Mouse (Mus musculus) forebrain, embryonic 11.5 days (tissue): ENCODE measurements around the gene Ptprd. TPM values are rescaled to one million over a fixed set of nuclear protein-coding genes. Genes with fewer than 3 reads are reported as not detected.

ENCODE experiments used
- ATAC-seq: fragments of 200-750 bp; cut with Nextera tagmentation; replicated peaks from 2 replicates; pipeline ENCODE4 v1.8.0; 2017; ENCODE audit warnings: moderate TSS enrichment; ENCODE audit not compliant: low FRiP score
- DNase-seq: peaks from one replicate; pipeline ENCODE4 v3.0.0-alpha.2; 2017; ENCODE audit warnings: low spot score
- H3K27ac ChIP-seq: fragments of 300-500 bp; sonication (generic); 2 replicates; pipeline ENCODE4 v1.5.1; 2014; ENCODE audit warnings: low read depth, low read length
- H3K27me3 ChIP-seq: fragments of 300-500 bp; sonication (generic); 2 replicates; pipeline ENCODE4 v1.6.1; 2014; ENCODE audit warnings: mild to moderate bottlenecking, low read length, mixed read lengths; ENCODE audit not compliant: control insufficient read depth, insufficient read depth
- H3K36me3 ChIP-seq: fragments of 300-500 bp; sonication (generic); 2 replicates; pipeline ENCODE4 v1.6.1; 2014; ENCODE audit warnings: mild to moderate bottlenecking, low read length, moderate library complexity, mixed read lengths; ENCODE audit not compliant: control insufficient read depth, insufficient read depth
- H3K4me1 ChIP-seq: fragments of 300-500 bp; sonication (generic); replicated peaks from 2 replicates; pipeline ENCODE4 v1.6.1; 2014; ENCODE audit warnings: low read length, mixed read lengths; ENCODE audit not compliant: control insufficient read depth, insufficient read depth
- H3K4me2 ChIP-seq: fragments of 300-500 bp; sonication (generic); 2 replicates; pipeline ENCODE4 v1.6.1; 2014; ENCODE audit warnings: low read depth, mild to moderate bottlenecking, low read length, moderate library complexity, mixed read lengths; ENCODE audit not compliant: severe bottlenecking
- H3K4me3 ChIP-seq: fragments of 300-500 bp; sonication (generic); 2 replicates; pipeline ENCODE4 v1.5.1; 2014; ENCODE audit warnings: low read depth, low read length
- H3K9ac ChIP-seq: fragments of 300-500 bp; sonication (generic); 2 replicates; pipeline ENCODE4 v1.6.1; 2014; ENCODE audit warnings: low read length
- H3K9me3 ChIP-seq: fragments of 300-500 bp; sonication (generic); 2 replicates; pipeline ENCODE4 v1.6.1; 2016; ENCODE audit warnings: low read length, mixed read lengths; ENCODE audit not compliant: control insufficient read depth
- WGBS: fragments of 180-500 bp; shearing (Covaris S2); extraction: QIAGEN DNeasy Blood & Tissue Kit; methylation state at CpG from one replicate; pipeline ENCODE4 v1.1.7; 2014; 5-methylcytosine and 5-hydroxymethylcytosine counted together
- polyA plus RNA-seq: library from polyadenylated mRNA; unstranded; fragments of >200 nt; fragmentation: Nextera tagmentation; extraction: Ambion mirVana; gene quantifications from 2 replicates; pipeline ENCODE4 v1.2.1, GENCODE M21; 2014

Gene Ptprd
- polyA plus RNA-seq, 1 experiment from 2014 or later, result 30.1 TPM

DNA sequence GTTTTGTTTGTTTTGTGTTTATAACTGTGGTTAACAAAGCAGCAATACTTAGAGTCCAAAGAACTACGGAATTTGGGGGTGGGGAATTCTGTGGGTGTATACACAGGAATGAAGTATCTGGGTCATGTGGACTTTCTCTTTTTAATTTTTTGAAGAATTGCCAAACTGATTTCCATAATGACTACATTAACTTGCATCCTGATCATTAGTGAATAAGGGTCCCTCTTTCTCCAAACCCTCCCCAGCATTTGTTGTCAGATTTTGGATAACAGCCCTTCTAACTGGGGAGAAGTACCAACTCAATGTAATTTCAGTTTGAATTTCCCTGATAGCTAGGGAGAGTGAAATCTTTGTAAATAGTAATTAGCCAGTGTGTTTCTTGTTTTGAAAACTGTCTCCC lies 43.3 kb downstream of the Ptprd start:
- WGBS, result 67% methylated on average over 1 of the region's 1 CpGs
- no peak for ATAC-seq

DNA sequence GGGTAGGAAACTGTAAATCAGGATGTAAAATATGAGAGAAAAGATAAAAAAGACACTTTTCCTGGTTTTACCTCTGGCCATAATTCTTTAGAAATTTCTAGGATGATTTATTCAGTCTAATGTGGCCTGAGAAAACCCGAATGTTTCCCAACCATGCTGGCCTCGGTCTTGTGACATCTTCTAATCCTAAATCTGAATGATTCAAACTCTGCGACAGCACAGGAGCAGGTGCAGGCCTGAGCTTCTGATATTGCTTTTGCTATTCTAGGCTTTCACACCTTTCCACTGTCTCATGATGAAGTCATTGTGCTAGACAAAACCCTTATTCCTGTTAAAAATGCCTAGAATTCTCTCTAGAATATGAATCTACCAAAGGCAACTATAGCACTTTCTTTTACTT lies 51.3 kb downstream of the Ptprd start:
- H3K36me3 ChIP-seq, result no peaks in the 10 kb centered on the region
- 82% methylated on average over 3 of the region's 3 CpGs for WGBS
- H3K27me3 ChIP-seq, result no peaks in the 10 kb centered on the region
- no peaks in the 10 kb centered on the region for H3K9me3 ChIP-seq
- H3K4me2 ChIP-seq, result no peak overlapping the region
- no peak overlapping the region for H3K27ac ChIP-seq
- H3K4me1 ChIP-seq, result no peaks in the 10 kb centered on the region
- no peak overlapping the region for H3K4me3 ChIP-seq
- H3K9ac ChIP-seq, result no peak overlapping the region
- DNase-seq (no peak), ATAC-seq (no peak)

More for the DNA sequence above, 43.3 kb downstream of the Ptprd start:
- H3K9me3 ChIP-seq, result no peaks in the 10 kb centered on the region
- no peak overlapping the region for H3K4me3 ChIP-seq
- no peaks in the 10 kb centered on the region for H3K4me1 ChIP-seq
- no peak overlapping the region for H3K4me2 ChIP-seq
- DNase-seq, result no peak
- H3K27me3 ChIP-seq, result no peaks in the 10 kb centered on the region
- H3K9ac ChIP-seq, result no peak overlapping the region
- H3K36me3 ChIP-seq, result no peaks in the 10 kb centered on the region
- H3K27ac ChIP-seq, result no peak overlapping the region

- Histone ChIP-seq H3K9me3 (no peaks in the 10 kb centered on the region), H3K36me3 (no peaks in the 10 kb centered on the region), H3K27ac (no peak overlapping the region), H3K4me2 (no peak overlapping the region), H3K4me3 (no peak overlapping the region), H3K9ac (no peak overlapping the region), H3K27me3 (no peaks in the 10 kb centered on the region), H3K4me1 (no peaks in the 10 kb centered on the region)
- 50% methylated on average over 1 of the region's 1 CpGs for WGBS
- ATAC-seq (no peak), DNase-seq (no peak)
Observed at GRCm38 (mm10) chr4:78150561-78150960, 61.2 kb downstream of the Ptprd start.

GRCm38 (mm10) chr4:78142767-78143148 lies 69.0 kb downstream of the Ptprd start:
- Histone ChIP-seq H3K4me2 (no peak overlapping the region), H3K27ac (no peak overlapping the region), H3K27me3 (no peaks in the 10 kb centered on the region), H3K4me3 (no peak overlapping the region), H3K4me1 (no peaks in the 10 kb centered on the region), H3K36me3 (no peaks in the 10 kb centered on the region), H3K9me3 (no peaks in the 10 kb centered on the region), H3K9ac (no peak overlapping the region)
- DNase-seq (no peak), ATAC-seq (no peak)
- 93% methylated on average over 1 of the region's 1 CpGs for WGBS

GRCm38 (mm10) chr4:78142088-78142766 lies 69.5 kb downstream of the Ptprd start:
- no peak overlapping the region for H3K9ac ChIP-seq
- no peaks in the 10 kb centered on the region for H3K9me3 ChIP-seq
- no peak overlapping the region for H3K4me3 ChIP-seq
- H3K27me3 ChIP-seq, result no peaks in the 10 kb centered on the region
- WGBS, result 66% methylated on average over 3 of the region's 3 CpGs
- H3K4me1 ChIP-seq, result no peaks in the 10 kb centered on the region
- no peaks in the 10 kb centered on the region for H3K36me3 ChIP-seq
- no peak overlapping the region for H3K4me2 ChIP-seq
- no peak; the same call in 1 of the 2 replicates for ATAC-seq
- no peak overlapping the region for H3K27ac ChIP-seq
- no peak for DNase-seq

DNA sequence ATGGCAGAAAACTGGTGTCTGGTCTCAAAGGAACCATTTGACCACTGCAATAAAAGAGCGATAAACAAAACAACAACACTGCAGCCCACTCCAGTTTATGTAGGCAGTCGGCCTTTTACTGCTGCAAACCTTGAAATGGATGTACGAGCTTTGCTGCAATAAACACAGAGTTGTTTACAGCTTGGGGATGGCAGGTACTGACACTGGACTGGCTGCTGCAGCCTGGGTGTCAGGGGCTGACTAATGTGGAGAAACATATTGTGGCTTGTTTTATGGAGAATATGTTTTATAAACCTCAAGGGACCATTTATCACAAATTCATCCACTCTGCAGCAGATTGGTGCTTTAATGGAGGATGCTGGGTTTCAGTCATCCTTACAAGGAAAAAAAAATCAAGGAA lies 100.9 kb downstream of the Ptprd start:
- H3K27me3 ChIP-seq, result no peaks in the 10 kb centered on the region
- no peak overlapping the region for H3K4me2 ChIP-seq
- H3K4me3 ChIP-seq, result no peak overlapping the region
- ATAC-seq, result no peak
- H3K27ac ChIP-seq, result no peak overlapping the region
- no peaks in the 10 kb centered on the region for H3K9me3 ChIP-seq
- no peaks in the 10 kb centered on the region for H3K36me3 ChIP-seq
- no peaks in the 10 kb centered on the region for H3K4me1 ChIP-seq
- no peak overlapping the region for H3K9ac ChIP-seq
- WGBS, result 77% methylated on average over 3 of the region's 3 CpGs
- DNase-seq, result no peak

DNA sequence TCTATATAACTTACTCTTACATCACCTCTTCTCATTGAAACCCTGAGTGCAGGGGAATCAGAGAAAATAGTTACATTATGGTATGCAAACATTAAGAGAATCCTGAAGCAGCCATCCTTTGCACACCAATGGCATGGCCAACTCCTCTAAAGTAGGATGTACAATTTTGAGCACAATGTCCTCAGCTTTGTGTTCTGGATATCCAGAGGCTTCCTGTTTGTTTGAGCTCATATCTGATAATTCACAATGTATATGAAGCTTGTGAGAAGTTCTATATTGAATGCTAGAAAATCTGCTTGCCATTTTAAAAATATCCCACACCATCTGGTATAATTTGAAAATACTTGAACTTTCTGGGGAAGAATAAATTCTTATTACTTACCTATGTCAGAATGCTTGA lies 114.2 kb downstream of the Ptprd start:
- no peaks in the 10 kb centered on the region for H3K27me3 ChIP-seq
- H3K9me3 ChIP-seq, result no peaks in the 10 kb centered on the region
- ATAC-seq (no peak), DNase-seq (no peak)
- H3K4me2 ChIP-seq, result no peak overlapping the region
- no peaks in the 10 kb centered on the region for H3K4me1 ChIP-seq
- H3K9ac ChIP-seq, result no peak overlapping the region
- H3K27ac ChIP-seq, result no peak overlapping the region
- no peaks in the 10 kb centered on the region for H3K36me3 ChIP-seq
- H3K4me3 ChIP-seq, result no peak overlapping the region

DNA sequence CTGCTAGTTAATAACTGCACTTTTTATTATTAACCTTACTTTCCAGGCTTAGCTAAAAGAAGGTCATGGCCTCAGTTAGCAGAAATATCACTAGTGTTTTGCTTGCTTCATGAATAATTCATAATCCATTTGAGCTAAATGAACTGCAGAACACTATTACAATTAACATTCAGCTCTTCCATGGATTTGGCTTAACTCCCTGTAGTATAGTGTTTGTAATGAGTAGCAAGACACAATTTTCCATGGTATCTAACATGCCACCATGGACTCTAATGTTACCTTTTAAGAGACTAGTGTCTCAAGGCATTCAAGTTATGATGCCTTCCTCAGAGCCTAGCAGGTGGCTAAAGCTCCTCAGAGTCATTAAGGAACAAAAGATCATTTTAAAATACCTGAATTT lies 129.0 kb downstream of the Ptprd start:
- ATAC-seq, result peak; percentile 64; the same call in 1 of the 2 replicates

DNA sequence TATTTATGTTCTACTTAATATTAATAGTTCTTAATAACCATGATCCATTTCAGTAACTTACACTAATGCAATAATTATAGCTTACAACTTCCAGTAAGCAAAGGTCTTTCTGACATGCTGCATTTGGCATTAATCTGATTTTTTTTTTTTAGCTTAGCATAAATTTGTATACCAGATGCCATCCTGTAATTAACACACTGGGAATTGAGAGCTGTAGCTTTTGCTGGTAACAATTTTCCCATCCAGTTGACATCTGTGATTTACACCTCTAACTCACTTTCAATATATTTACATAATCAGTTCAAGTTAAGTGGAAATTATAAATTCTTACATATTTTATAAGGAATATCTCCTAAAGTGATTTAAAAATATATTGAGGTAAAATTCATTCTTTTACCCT lies 134.3 kb downstream of the Ptprd start:
- DNase-seq (no peak), ATAC-seq (no peak)

More for the DNA sequence above, 129.0 kb downstream of the Ptprd start:
- Histone ChIP-seq H3K4me3 (no peak overlapping the region), H3K4me2 (no peak overlapping the region), H3K9ac (no peak overlapping the region), H3K36me3 (no peaks in the 10 kb centered on the region), H3K4me1 (no peaks in the 10 kb centered on the region), H3K27me3 (no peaks in the 10 kb centered on the region), H3K27ac (no peak overlapping the region), H3K9me3 (no peaks in the 10 kb centered on the region)
- DNase-seq, result no peak

More for the DNA sequence above, 134.3 kb downstream of the Ptprd start:
- Histone ChIP-seq H3K9me3 (no peaks in the 10 kb centered on the region), H3K9ac (no peak overlapping the region), H3K27ac (no peak overlapping the region), H3K4me3 (no peak overlapping the region), H3K27me3 (no peaks in the 10 kb centered on the region), H3K4me2 (no peak overlapping the region), H3K36me3 (no peaks in the 10 kb centered on the region), H3K4me1 (no peaks in the 10 kb centered on the region)
